Mouse (Mus musculus) hindbrain, embryonic 15.5 days (tissue): ENCODE data around the gene Atp4b. TPM values are rescaled to one million over a fixed set of nuclear protein-coding genes. Genes with fewer than 3 reads are reported as not detected.

Experiments used
- ATAC-seq: fragments of 200-750 bp; cut with Nextera tagmentation; 2 replicates; pipeline ENCODE4 v1.8.0; 2017; ENCODE audit warnings: low read depth, moderate number of reproducible peaks, moderate TSS enrichment; ENCODE audit not compliant: low FRiP score
- H3K27ac ChIP-seq: fragments of 300-500 bp; sonication (generic); replicated peaks from 2 replicates; pipeline ENCODE4 v1.5.1; 2015; ENCODE audit warnings: mild to moderate bottlenecking, inconsistent platforms
- H3K27me3 ChIP-seq: fragments of 300-500 bp; sonication (generic); 2 replicates; pipeline ENCODE4 v1.6.1; 2015; ENCODE audit warnings: control low read depth, inconsistent platforms
- H3K36me3 ChIP-seq: fragments of 300-500 bp; sonication (generic); 2 replicates; pipeline ENCODE4 v1.6.1; 2015; ENCODE audit warnings: control low read depth, inconsistent platforms
- H3K4me1 ChIP-seq: fragments of 300-500 bp; sonication (generic); replicated peaks from 2 replicates; pipeline ENCODE4 v1.6.1; 2015; ENCODE audit warnings: control low read depth, inconsistent platforms
- H3K4me2 ChIP-seq: fragments of 300-500 bp; sonication (generic); 2 replicates; pipeline ENCODE4 v1.6.1; 2015; ENCODE audit warnings: moderate library complexity, mild to moderate bottlenecking, inconsistent platforms
- H3K4me3 ChIP-seq: fragments of 300-500 bp; sonication (generic); 2 replicates; pipeline ENCODE4 v1.5.1; 2015; ENCODE audit warnings: mild to moderate bottlenecking, inconsistent platforms
- H3K9ac ChIP-seq: fragments of 300-500 bp; sonication (generic); 2 replicates; pipeline ENCODE4 v1.6.1; 2015; ENCODE audit warnings: inconsistent platforms
- H3K9me3 ChIP-seq: fragments of 300-500 bp; sonication (generic); 2 replicates; pipeline ENCODE4 v1.6.1; 2016; ENCODE audit warnings: control low read depth, inconsistent platforms
- WGBS: fragments of 180-500 bp; shearing (Covaris S2); methylation state at CpG from one replicate; pipeline ENCODE4 v1.1.7; 2015; 5-methylcytosine and 5-hydroxymethylcytosine counted together
- polyA plus RNA-seq: library from polyadenylated mRNA; unstranded; fragments of >200 nt; fragmentation: Nextera tagmentation; extraction: Ambion mirVana; gene quantifications from 2 replicates; pipeline ENCODE4 v1.2.1, GENCODE M21; 2015

The Atp4b gene
- not detected in 2 replicates for polyA plus RNA-seq

GRCm38 (mm10) chr8:13396725-13397124, at the start of gene Atp4b:
Gene Atp4b, minus strand, starts transcription at chr8:13396825.
- Histone ChIP-seq H3K9ac (no peak within 1 kb of the TSS), H3K27me3 (no peaks in the 10 kb centered on the region), H3K27ac (no peak within 1 kb of the TSS), H3K4me2 (no peak within 1 kb of the TSS), H3K36me3 (no peaks in the 10 kb centered on the region), H3K9me3 (no peaks in the 10 kb centered on the region), H3K4me1 (no peaks in the 10 kb centered on the region), H3K4me3 (no peak within 1 kb of the TSS)
- 85% methylated on average over 5 of the region's 5 CpGs for WGBS
- no peak for ATAC-seq

GRCm38 (mm10) chr8:13442152-13442551, 45.5 kb upstream of the Atp4b start:
- Histone ChIP-seq H3K4me3 (no peak overlapping the region), H3K9ac (no peak overlapping the region), H3K4me2 (no peak overlapping the region), H3K4me1 (no peaks in the 10 kb centered on the region), H3K27ac (no peak overlapping the region), H3K36me3 (no peaks in the 10 kb centered on the region), H3K9me3 (no peaks in the 10 kb centered on the region), H3K27me3 (no peaks in the 10 kb centered on the region)
- WGBS: 97% methylated on average over 2 of the region's 2 CpGs
- ATAC-seq: no peak

- ATAC-seq: no peak
- WGBS: 86% methylated on average over 2 of the region's 2 CpGs
Observed at GRCm38 (mm10) chr8:13437531-13437930, 40.9 kb upstream of the Atp4b start.

DNA sequence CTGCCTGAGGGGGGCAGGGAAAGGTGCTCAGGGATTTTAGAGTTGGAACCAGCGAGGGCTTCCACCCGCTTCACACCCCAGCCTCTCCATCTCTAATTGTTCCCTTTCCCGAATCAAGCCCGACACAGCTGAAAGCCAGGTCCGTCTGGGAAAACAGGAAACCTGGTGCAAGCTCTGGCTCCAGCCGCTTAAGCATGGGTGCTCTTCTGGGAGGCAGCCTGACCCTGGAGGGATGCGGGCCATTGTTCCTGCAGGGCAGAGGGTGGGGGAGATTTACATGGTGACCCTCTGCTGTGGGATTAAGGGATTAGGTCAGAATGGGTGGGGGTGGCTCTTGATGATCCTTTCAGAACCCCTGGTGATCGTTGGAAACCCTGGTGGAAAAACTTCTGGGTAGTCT, 39.4 kb upstream of the Atp4b start:
- Histone ChIP-seq H3K4me2 (no peak overlapping the region), H3K9me3 (no peaks in the 10 kb centered on the region), H3K36me3 (no peaks in the 10 kb centered on the region), H3K27me3 (peaks cover 17% of the 10 kb centered on the region), H3K27ac (no peak overlapping the region), H3K4me3 (no peak overlapping the region), H3K9ac (no peak overlapping the region), H3K4me1 (0 out of 2 replicates have a peak, but pooled peaks cover 4% of the 10 kb centered on the region)
- WGBS: 16% methylated on average over 8 of the region's 8 CpGs
- no peak for ATAC-seq

More at GRCm38 (mm10) chr8:13437531-13437930, 40.9 kb upstream of the Atp4b start:
- no peak overlapping the region for H3K27ac ChIP-seq
- 0 out of 2 replicates have a peak, but pooled peaks cover 4% of the 10 kb centered on the region for H3K4me1 ChIP-seq
- no peaks in the 10 kb centered on the region for H3K36me3 ChIP-seq
- H3K4me2 ChIP-seq: no peak overlapping the region
- no peaks in the 10 kb centered on the region for H3K9me3 ChIP-seq
- no peak overlapping the region for H3K9ac ChIP-seq
- H3K27me3 ChIP-seq: peaks cover 17% of the 10 kb centered on the region
- H3K4me3 ChIP-seq: no peak overlapping the region

- Histone ChIP-seq H3K4me2 (peak within 1 kb of the TSS; percentile 31), H3K4me3 (no peak within 1 kb of the TSS; the same call in 1 of the 2 replicates), H3K27ac (no peak within 1 kb of the TSS), H3K9ac (no peak within 1 kb of the TSS), H3K9me3 (no peaks in the 10 kb centered on the region), H3K4me1 (peaks cover 9% of the 10 kb centered on the region; the same call in 1 of the 2 replicates), H3K36me3 (no peaks in the 10 kb centered on the region), H3K27me3 (peaks cover 17% of the 10 kb centered on the region)
- no peak for ATAC-seq
- 15% methylated on average over 10 of the region's 10 CpGs for WGBS
Observed at GRCm38 (mm10) chr8:13434889-13435288, 38.3 kb upstream of the Atp4b start, which contains the start of gene Tmem255b. Gene Tmem255b, plus strand, starts transcription at chr8:13435189.

DNA sequence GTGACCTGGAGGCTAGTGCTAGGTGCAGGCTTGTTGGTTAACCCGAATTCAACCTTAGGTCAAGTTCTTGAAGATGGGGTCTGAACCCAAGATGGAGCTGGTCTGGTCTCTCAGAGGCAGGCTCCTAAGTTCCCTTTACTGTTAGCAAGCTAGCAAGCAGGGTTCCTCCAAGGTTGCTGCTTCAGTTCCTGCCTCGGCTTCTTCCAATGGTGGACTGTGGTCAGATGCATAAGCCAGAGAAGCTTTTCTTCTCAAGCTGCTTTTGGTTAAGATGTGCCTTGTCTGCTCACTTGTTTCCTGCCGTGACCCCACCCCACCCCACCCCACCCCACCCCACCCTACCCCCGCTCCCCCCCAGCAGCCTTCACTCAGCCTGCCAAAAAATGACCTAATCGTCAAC, 36.5 kb upstream of the Atp4b start:
- no peaks in the 10 kb centered on the region for H3K9me3 ChIP-seq
- H3K9ac ChIP-seq: no peak overlapping the region
- 88% methylated on average over 5 of the region's 5 CpGs for WGBS
- no peaks in the 10 kb centered on the region for H3K36me3 ChIP-seq
- no peak overlapping the region for H3K27ac ChIP-seq
- H3K27me3 ChIP-seq: peaks cover 17% of the 10 kb centered on the region
- H3K4me1 ChIP-seq: peaks cover 9% of the 10 kb centered on the region; the same call in 1 of the 2 replicates
- no peak overlapping the region for H3K4me2 ChIP-seq
- no peak overlapping the region for H3K4me3 ChIP-seq
- no peak for ATAC-seq

GRCm38 (mm10) chr8:13430866-13431265, 34.2 kb upstream of the Atp4b start:
- Histone ChIP-seq H3K4me3 (no peak overlapping the region), H3K9me3 (no peaks in the 10 kb centered on the region), H3K4me1 (peaks cover 9% of the 10 kb centered on the region; the same call in 1 of the 2 replicates), H3K36me3 (no peaks in the 10 kb centered on the region), H3K27ac (no peak overlapping the region), H3K27me3 (peaks cover 6% of the 10 kb centered on the region), H3K9ac (no peak overlapping the region), H3K4me2 (no peak overlapping the region)
- ATAC-seq: no peak

- Histone ChIP-seq H3K9ac (no peak overlapping the region), H3K27ac (no peak overlapping the region), H3K27me3 (peaks cover 1% of the 10 kb centered on the region), H3K36me3 (no peaks in the 10 kb centered on the region), H3K4me3 (no peak overlapping the region), H3K4me2 (no peak overlapping the region), H3K9me3 (no peaks in the 10 kb centered on the region), H3K4me1 (peaks cover 8% of the 10 kb centered on the region; the same call in 1 of the 2 replicates)
- ATAC-seq: no peak
- WGBS: 63% methylated on average over 7 of the region's 7 CpGs
Observed at GRCm38 (mm10) chr8:13430412-13430811, 33.8 kb upstream of the Atp4b start.

- no peak overlapping the region for H3K9ac ChIP-seq
- H3K4me1 ChIP-seq: peaks cover 5% of the 10 kb centered on the region; the same call in 1 of the 2 replicates
- no peaks in the 10 kb centered on the region for H3K27me3 ChIP-seq
- H3K36me3 ChIP-seq: no peaks in the 10 kb centered on the region
- 89% methylated on average over 9 of the region's 9 CpGs for WGBS
- no peak overlapping the region for H3K4me3 ChIP-seq
- H3K4me2 ChIP-seq: no peak overlapping the region
- H3K9me3 ChIP-seq: no peaks in the 10 kb centered on the region
- ATAC-seq: no peak
- H3K27ac ChIP-seq: no peak overlapping the region
Observed at GRCm38 (mm10) chr8:13428156-13428555, 31.5 kb upstream of the Atp4b start.

DNA sequence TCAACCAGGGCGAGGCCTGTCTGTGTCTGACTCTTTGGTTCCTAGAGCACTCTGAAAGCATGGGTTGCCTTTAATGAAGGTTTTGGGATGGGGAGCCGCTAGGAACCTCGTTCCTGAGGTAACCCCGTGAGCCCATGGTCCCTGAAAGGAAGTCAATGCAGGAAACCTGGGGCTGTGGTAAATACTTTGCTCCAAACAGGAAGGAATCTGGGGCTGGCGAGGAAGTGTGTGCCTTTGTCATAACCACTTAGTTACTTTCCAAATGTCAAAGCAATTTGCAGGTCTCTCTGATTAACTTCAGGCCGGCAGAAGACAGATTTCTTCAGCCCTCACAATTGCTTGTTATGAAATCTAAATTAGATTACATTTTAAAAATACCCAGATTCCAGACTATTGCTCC, 30.7 kb upstream of the Atp4b start:
- no peaks in the 10 kb centered on the region for H3K9me3 ChIP-seq
- H3K4me2 ChIP-seq: no peak overlapping the region
- no peak overlapping the region for H3K4me3 ChIP-seq
- no peak for ATAC-seq
- 79% methylated on average over 6 of the region's 6 CpGs for WGBS
- no peak overlapping the region for H3K27ac ChIP-seq
- H3K27me3 ChIP-seq: no peaks in the 10 kb centered on the region
- peaks cover 5% of the 10 kb centered on the region; the same call in 1 of the 2 replicates for H3K4me1 ChIP-seq
- H3K9ac ChIP-seq: no peak overlapping the region
- H3K36me3 ChIP-seq: no peaks in the 10 kb centered on the region

DNA sequence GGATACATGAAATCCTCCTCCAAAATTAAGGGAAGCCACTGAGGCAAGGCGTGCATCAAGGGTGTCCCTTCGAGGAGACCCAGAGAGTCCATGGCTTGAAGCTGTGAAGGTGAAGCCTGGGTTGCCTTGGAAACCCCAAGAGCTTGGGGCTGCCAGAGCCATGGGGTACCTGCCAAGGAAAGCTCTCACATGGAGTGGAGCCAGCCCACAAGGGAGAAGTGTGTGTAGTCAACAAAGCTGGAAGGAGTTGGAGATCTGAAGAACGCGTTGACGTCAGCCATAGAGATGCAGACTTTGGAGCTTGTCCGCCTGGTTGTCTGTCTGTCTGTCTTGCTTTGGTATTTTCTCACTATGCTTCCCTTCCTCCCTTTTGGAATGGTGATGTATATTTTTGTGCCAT, 24.3 kb upstream of the Atp4b start:
- Histone ChIP-seq H3K27ac (no peak overlapping the region), H3K4me1 (no peaks in the 10 kb centered on the region), H3K27me3 (no peaks in the 10 kb centered on the region), H3K9ac (no peak overlapping the region), H3K4me3 (no peak overlapping the region), H3K4me2 (no peak overlapping the region), H3K36me3 (no peaks in the 10 kb centered on the region), H3K9me3 (no peaks in the 10 kb centered on the region)
- 89% methylated on average over 6 of the region's 6 CpGs for WGBS
- no peak for ATAC-seq

GRCm38 (mm10) chr8:13419111-13419639, 22.6 kb upstream of the Atp4b start:
- Histone ChIP-seq H3K4me3 (no peak overlapping the region), H3K4me2 (no peak overlapping the region), H3K9ac (no peak overlapping the region), H3K27ac (no peak overlapping the region), H3K4me1 (no peaks in the 10 kb centered on the region), H3K27me3 (no peaks in the 10 kb centered on the region), H3K36me3 (no peaks in the 10 kb centered on the region), H3K9me3 (no peaks in the 10 kb centered on the region)
- 87% methylated on average over 2 of the region's 2 CpGs for WGBS
- no peak for ATAC-seq

GRCm38 (mm10) chr8:13415879-13416278, 19.3 kb upstream of the Atp4b start:
- Histone ChIP-seq H3K36me3 (no peaks in the 10 kb centered on the region), H3K4me1 (no peaks in the 10 kb centered on the region), H3K9ac (no peak overlapping the region), H3K27me3 (no peaks in the 10 kb centered on the region), H3K4me3 (no peak overlapping the region), H3K4me2 (no peak overlapping the region), H3K27ac (no peak overlapping the region), H3K9me3 (no peaks in the 10 kb centered on the region)
- ATAC-seq: no peak
- WGBS: 75% methylated on average over 10 of the region's 10 CpGs
